Mouse (Mus musculus) kidney, adult 11 months (tissue): ENCODE results near the gene Ttc28.
A peak's percentile ranks its signal among the peaks of the same experiment; 100 is the strongest.

Source experiments
- DNase-seq: peaks from one replicate; pipeline ENCODE4 v3.0.0; 2022

Ttc28 gene

DNA sequence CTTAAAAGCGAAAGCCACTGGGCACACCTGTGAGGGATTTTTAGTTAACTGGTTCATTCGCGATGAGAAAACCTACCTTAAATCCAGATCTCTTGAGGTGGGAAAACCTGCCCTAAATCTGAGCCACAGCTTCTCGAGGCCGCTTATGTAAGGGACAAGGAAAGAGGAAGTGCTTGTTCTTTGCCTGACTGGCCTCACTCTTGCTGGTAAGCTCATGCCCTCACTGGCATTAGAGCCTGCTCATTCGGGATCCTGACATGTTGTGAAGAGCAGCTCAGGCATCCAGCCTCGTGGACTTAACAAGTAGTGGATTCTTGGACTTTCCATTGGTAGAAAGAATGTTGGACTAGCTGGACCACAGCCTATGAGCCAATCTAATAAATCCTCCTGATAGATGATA, 422.1 kb downstream of the Ttc28 start:
- DNase-seq, result no peak

DNA sequence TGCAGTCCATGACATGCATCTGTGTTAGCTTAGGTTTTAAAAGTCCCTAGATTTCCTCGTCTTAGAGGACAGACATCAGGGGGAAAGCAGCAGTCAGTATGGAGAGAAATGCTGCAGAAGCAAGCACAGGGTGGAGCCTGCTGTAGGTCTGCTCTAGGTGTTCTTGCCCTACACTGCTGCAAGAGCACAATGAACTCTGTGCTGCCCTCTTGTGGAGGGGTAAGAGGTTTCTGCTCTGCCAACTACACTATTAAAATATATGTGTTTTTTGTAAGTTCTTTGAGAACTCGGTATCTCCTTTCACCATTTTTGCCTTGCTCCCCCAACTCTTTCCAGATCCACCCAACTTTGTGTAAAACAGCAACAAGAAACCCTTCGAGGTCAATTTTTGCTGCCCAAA, 425.1 kb downstream of the Ttc28 start:
- no peak for DNase-seq

- peak; percentile 75 for DNase-seq
Measured at GRCm38 (mm10) chr5:111310185-111310584, 430.6 kb downstream of the Ttc28 start.

DNA sequence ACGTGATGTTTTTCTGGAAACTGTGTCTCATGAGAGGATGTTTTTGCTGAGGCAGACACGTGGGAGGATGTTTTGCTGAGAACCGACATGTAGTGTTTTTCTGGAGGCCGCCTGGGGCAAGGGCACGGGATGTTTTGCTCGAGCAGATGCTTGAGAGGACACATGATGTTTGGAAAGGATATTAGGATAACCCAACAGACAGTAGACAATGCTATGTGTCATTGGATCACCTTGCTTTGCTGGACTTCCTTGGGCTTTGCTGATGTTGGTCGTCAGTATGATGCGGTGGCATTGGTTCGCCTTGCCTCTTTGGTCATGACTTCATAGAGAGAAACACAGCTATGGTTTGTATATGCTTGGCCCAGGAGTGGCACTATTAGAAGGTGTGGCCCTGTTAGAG, 434.2 kb downstream of the Ttc28 start:
- no peak for DNase-seq

DNA sequence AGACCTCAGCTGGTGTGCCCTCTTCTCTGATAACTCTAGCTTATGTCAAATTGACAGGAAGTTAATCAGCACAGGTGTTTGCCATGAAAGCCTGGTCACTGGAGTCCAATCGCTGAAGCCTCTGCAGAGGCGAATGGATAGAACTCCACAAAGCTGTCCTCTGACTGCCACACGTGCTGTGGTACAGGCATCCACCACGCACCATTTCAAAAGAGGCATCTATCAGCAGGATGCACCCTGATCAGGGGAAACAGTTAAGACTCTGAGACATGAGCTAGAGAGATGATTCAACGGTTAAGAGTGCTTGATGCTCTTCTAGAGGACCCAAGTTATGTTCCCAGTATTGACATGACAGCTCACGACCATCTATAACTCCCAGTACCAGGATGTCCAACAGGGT, 435.5 kb downstream of the Ttc28 start:
- DNase-seq, result no peak

DNA sequence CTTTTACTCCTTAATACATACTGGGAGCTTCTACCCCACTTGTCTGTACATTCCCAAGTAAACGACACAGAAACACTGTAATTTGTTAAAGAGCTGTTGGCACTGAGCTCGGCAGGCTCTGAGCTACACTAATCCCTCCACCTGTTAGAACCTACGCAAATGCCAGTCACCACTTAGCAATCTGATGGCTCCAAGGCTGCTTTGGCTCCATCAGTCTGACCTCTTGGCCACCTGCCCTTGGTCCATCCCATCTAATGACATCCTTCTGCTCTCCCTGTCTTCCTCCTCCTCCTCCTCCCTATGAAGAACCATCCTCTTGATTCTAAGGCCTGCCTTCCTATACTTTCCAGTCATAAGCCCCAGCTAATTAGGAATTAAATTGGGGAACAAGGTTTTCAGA, 437.9 kb downstream of the Ttc28 start:
- no peak for DNase-seq

DNA sequence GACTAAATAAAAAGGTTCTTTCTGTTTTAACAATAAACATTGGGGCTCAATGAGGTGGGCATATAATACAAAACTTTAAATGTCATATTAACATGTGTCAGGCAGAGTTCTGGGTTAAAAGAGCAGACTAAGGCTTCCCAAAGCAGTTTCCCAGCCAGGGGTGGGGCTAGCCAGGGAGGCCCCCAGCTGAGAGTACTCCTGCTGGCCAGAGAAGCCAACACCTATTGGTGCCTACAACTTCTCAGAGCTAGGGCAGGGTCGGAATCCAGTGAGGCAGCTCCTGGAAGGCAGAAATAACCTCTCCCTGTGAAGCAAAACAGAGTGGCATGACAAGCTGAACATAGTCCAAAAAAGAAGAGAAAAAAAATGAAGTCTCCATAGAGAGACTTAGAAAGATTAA, 439.3 kb downstream of the Ttc28 start:
- DNase-seq, result no peak

- no peak for DNase-seq
Measured at GRCm38 (mm10) chr5:111325813-111326212, 446.2 kb downstream of the Ttc28 start.

- no peak for DNase-seq
Measured at GRCm38 (mm10) chr5:111327420-111327819, 447.8 kb downstream of the Ttc28 start.

- DNase-seq, result peak; percentile 27
Measured at GRCm38 (mm10) chr5:111329782-111330416, 450.3 kb downstream of the Ttc28 start.

DNA sequence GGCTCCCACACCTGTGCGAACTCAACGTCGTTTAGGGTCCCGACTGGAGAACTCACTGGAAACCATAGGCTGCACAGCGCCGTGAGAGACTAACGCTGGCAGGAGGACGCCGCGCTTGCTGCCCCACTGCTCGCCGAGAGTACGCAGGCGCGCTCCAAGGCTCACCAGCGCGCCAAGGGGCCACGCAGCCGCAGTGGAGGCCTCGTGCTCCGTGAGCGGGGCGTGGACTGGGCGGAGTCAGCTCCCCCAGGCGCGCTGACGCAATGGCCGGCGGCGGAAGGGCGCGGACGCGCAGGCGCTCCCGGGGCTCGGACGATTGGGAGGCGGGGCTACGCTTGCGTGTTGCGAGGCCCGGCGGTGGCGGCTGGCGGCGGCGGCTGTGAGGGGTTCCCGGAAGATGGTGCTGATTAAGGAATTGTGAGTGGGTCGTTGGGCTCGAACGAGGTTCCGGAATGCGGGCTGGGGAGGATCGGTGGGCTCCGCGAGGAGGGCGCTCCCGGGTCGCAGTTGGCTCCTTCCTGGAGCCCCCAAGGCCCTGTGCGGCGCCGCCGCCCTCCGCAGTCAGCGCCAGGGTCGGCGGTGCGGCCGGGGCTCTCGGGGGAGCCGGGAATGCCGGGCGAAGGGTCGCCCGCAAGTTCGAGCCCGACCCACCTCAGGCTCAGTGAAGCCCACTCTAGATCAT, 451.0 kb downstream of the Ttc28 start, which contains the start of gene Pitpnb:
Gene Pitpnb, plus strand, starts transcription at position 347 of the 682 bp plus-strand sequence.
- DNase-seq, result peak; percentile 96

DNA sequence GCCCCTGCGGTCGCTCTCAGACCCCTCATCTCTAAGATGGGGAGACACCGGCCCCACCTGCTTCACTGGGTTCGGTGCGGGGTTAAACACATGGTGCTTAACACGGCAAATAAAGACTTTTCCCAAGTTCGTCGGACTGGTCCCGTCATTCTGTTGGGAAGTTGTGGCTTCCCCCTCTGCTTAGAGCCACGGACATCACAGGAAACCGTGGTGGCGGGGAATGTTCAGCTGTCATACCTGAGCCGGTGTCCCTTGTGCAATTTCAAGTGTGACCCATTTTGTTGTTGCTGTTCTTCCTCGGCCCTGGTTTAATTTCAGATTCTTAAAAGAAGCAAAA, 451.5 kb downstream of the Ttc28 start:
- no peak for DNase-seq

GRCm38 (mm10) chr5:111335939-111336691, 456.5 kb downstream of the Ttc28 start:
- no peak for DNase-seq
